Mouse (Mus musculus): ENCODE results near the gene Prpf31. TPM values are rescaled to one million over a fixed set of nuclear protein-coding genes. Genes with fewer than 3 reads are reported as not detected.

The Prpf31 gene
- polyA plus RNA-seq, 1 experiment from 2014 or later, result 79.4 TPM

DNA sequence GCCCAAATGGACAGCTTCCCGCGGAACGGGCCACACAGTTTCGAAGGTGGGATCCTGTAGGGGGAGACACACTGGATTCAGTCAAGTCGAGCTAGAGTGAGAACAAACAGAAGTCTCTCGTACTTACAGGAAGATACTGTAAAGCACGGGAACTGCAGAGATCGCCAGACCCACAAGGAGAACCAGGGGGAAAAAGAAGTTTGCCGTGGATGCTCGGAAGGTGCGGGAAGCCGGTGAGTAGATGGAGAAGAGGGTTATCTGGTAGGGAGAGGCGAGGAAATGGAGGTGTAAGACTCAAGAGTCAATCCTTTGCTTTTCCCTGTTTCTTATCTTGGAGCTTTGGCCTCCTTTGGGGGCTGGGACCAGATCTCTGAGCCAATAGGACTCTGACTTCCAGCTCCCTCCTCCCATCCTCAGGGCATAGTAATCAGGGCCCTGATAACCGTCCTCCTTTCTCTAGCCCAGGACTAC is 37.2 kb downstream of the Prpf31 start:
- Histone ChIP-seq H3K9ac (ENCODE audit: low read length) (0 out of 2 replicates have a peak overlapping the region, but pooled peaks have one; percentile 29), H3K27me3 (ENCODE audit: control insufficient read depth, insufficient read depth, low read length) (no peaks in the 10 kb centered on the region), H3K9me3 (replicated peaks; ENCODE audit: control insufficient read depth, low read length) (no peaks in the 10 kb centered on the region), H3K4me2 (ENCODE audit: low read depth, low read length) (no peak overlapping the region), H3K36me3 (ENCODE audit: control insufficient read depth, insufficient read depth, low read length) (peaks cover 7% of the 10 kb centered on the region; the same call in 1 of the 2 replicates), H3K4me3 (replicated peaks; ENCODE audit: low read length) (peak overlapping the region; percentile 13; the same call in 1 of the 2 replicates), H3K27ac (ENCODE audit: low read length) (no peak overlapping the region), H3K4me1 (ENCODE audit: control insufficient read depth, insufficient read depth, low read length) (peaks cover 15% of the 10 kb centered on the region)
- ATAC-seq (ENCODE audit: insufficient read depth, low FRiP score), result no peak
- 17% methylated on average over 14 of the region's 14 CpGs for WGBS

DNA sequence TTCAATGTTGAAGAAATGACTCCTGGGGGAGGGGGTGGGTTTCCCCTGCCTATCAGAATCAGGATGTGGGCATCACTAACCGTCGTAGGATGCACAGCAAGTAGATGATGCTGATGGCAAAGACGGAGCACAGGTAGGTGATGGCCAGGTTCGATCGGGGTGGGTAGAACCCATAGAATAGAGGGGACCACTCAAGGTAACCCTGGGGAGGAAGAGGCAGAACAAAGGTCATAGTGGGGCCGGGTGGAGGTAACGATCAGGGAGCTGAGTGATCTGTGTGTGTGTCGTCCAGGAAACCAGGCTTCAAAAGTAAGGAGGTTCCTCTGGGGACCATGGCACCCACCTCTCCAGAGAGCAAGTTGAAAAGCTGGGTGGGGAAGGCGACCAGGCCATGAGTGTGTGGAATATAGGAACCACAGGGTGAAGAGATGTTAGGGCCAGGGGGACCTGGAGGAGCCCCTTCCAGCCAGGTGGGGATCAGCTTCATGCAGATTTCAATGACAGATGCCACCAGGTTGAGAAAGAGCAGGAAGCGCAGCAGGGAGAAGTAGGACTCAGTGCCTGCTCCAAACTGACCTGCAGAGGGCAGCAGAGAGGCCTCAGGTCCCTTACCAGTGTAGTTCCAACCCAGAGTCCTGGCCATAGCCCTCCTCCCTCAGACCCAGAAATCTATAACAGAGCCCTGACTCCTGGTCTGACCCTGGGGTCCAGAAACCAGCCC is 44.9 kb downstream of the Prpf31 start:
- H3K36me3 ChIP-seq (ENCODE audit: control insufficient read depth, insufficient read depth, low read length), result no peaks in the 10 kb centered on the region
- no peak overlapping the region for H3K27ac ChIP-seq (ENCODE audit: low read length)
- peak; percentile 79 for ATAC-seq (ENCODE audit: insufficient read depth, low FRiP score)
- no peaks in the 10 kb centered on the region for H3K9me3 ChIP-seq (replicated peaks; ENCODE audit: control insufficient read depth, low read length)
- WGBS, result 75% methylated on average over 10 of the region's 10 CpGs
- H3K4me3 ChIP-seq (replicated peaks; ENCODE audit: low read length), result no peak overlapping the region
- H3K4me2 ChIP-seq (ENCODE audit: low read depth, low read length), result no peak overlapping the region
- H3K4me1 ChIP-seq (ENCODE audit: control insufficient read depth, insufficient read depth, low read length), result no peaks in the 10 kb centered on the region
- H3K27me3 ChIP-seq (ENCODE audit: control insufficient read depth, insufficient read depth, low read length), result no peaks in the 10 kb centered on the region
- H3K9ac ChIP-seq (ENCODE audit: low read length), result no peak overlapping the region

DNA sequence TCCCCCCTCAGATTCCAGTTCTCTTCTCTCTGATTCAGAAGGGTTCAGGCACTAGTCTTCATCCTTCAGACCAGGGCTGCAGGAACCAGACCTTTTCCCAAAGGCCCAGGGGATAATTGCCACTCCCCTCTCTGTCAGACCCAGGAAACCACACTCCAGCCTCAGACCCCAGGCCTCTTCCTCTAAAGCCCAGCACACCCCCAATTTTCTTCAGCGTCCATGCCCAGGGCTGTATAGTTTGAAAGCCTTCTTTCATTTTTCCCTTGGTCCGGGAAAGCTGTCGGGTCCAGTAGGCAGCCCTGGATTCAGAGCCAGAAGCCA is 45.4 kb downstream of the Prpf31 start:
- no peak overlapping the region for H3K27ac ChIP-seq (ENCODE audit: low read length)
- H3K4me2 ChIP-seq (ENCODE audit: low read depth, low read length), result no peak overlapping the region
- 76% methylated on average over 3 of the region's 3 CpGs for WGBS
- no peaks in the 10 kb centered on the region for H3K27me3 ChIP-seq (ENCODE audit: control insufficient read depth, insufficient read depth, low read length)
- ATAC-seq (ENCODE audit: insufficient read depth, low FRiP score), result no peak
- H3K4me3 ChIP-seq (replicated peaks; ENCODE audit: low read length), result no peak overlapping the region
- H3K9me3 ChIP-seq (replicated peaks; ENCODE audit: control insufficient read depth, low read length), result no peaks in the 10 kb centered on the region
- 0 out of 2 replicates have a peak, but pooled peaks cover 1% of the 10 kb centered on the region for H3K36me3 ChIP-seq (ENCODE audit: control insufficient read depth, insufficient read depth, low read length)
- no peaks in the 10 kb centered on the region for H3K4me1 ChIP-seq (ENCODE audit: control insufficient read depth, insufficient read depth, low read length)
- H3K9ac ChIP-seq (ENCODE audit: low read length), result no peak overlapping the region

DNA sequence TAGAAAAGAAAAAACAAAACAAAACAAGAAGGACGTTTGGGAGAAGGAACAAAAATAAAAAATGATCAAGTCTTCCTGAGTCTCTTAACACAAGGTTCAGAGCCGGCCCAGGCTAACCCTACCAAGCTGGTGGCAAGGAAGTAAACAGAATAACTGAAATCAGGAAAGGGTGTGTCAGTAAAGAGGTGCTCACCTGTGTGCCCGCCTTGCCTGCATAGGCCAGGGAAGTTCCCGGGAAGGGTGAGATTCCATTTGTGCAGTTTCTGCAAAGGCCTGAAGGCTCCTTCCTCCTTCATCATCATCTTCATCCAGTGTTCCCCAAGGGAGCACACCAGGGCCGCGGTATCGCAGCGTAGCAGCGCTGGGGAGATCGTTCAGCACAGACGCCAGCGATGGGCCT is 46.6 kb downstream of the Prpf31 start:
- Histone ChIP-seq H3K4me3 (replicated peaks; ENCODE audit: low read length) (peak overlapping the region; percentile 41), H3K27me3 (ENCODE audit: control insufficient read depth, insufficient read depth, low read length) (no peaks in the 10 kb centered on the region), H3K9ac (ENCODE audit: low read length) (peak overlapping the region; percentile 71), H3K9me3 (replicated peaks; ENCODE audit: control insufficient read depth, low read length) (no peaks in the 10 kb centered on the region), H3K4me1 (ENCODE audit: control insufficient read depth, insufficient read depth, low read length) (no peaks in the 10 kb centered on the region), H3K4me2 (ENCODE audit: low read depth, low read length) (peak overlapping the region; percentile 48), H3K36me3 (ENCODE audit: control insufficient read depth, insufficient read depth, low read length) (0 out of 2 replicates have a peak, but pooled peaks cover 5% of the 10 kb centered on the region), H3K27ac (ENCODE audit: low read length) (peak overlapping the region; percentile 45)
- peak; percentile 18; the same call in 1 of the 2 replicates for ATAC-seq (ENCODE audit: insufficient read depth, low FRiP score)
- 80% methylated on average over 12 of the region's 12 CpGs for WGBS

DNA sequence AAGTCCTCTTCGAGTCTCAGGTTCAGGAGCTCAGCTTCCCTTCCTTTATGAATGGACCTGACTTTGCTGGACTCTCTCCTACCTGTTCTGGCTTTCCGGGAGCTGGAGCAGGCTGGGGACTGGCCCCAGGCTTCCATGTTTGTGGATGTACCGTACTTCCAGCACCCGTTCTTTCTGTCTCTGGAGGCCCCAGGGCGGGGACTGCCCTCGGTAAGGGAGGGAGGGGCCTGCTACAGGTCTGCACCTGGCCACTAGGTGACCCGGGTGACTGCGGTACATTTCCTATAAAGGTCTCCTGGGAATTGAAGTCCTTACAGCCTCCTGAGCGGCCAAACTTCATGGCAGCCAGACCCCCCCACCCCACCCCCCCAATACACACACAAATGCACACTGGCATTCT is 47.6 kb downstream of the Prpf31 start, which contains the start of gene Tmc4:
Gene Tmc4, minus strand, starts transcription at position 212 of the 400 bp plus-strand sequence.
- Histone ChIP-seq H3K27ac (ENCODE audit: low read length) (peak within 1 kb of the TSS; percentile 45), H3K27me3 (ENCODE audit: control insufficient read depth, insufficient read depth, low read length) (no peaks in the 10 kb centered on the region), H3K4me3 (replicated peaks; ENCODE audit: low read length) (peak within 1 kb of the TSS; percentile 41), H3K36me3 (ENCODE audit: control insufficient read depth, insufficient read depth, low read length) (0 out of 2 replicates have a peak, but pooled peaks cover 5% of the 10 kb centered on the region), H3K4me2 (ENCODE audit: low read depth, low read length) (peak within 1 kb of the TSS; percentile 48), H3K9me3 (replicated peaks; ENCODE audit: control insufficient read depth, low read length) (no peaks in the 10 kb centered on the region), H3K9ac (ENCODE audit: low read length) (peak within 1 kb of the TSS; percentile 71), H3K4me1 (ENCODE audit: control insufficient read depth, insufficient read depth, low read length) (no peaks in the 10 kb centered on the region)
- peak; percentile 87; the same call in 1 of the 2 replicates for ATAC-seq (ENCODE audit: insufficient read depth, low FRiP score)
- WGBS, result 33% methylated on average over 9 of the region's 9 CpGs

DNA sequence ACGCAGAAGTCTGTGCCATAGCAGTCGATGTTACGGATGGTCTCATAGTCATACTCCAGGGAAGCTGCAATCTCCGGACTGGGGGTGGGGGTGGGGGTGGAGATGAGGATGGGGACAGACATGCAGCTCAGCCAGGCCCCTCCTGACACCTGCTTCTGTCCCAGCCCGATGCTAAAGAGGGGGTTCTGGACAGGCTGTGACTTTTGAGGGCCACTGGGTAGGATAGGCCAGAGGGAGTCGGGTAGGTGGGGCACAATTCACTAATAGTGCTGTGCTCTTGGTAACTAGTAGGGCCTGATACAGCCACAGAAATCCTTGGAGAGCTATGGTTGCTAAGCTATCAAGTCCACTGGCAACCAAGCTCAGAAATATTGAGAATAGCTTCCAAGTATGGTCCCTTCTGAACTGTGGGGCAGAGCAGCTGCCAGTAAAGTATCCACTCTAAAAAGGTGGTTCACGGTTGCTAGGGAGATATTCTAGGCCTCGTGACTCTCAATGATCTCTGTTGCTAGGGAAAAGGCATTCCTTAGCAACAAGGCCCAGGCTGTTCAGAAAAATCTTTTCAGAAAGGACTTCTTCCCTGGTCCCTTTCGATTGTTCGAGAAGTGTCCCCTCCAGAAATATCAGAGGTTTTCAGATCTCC is 54.2 kb downstream of the Prpf31 start:
- Histone ChIP-seq H3K4me1 (ENCODE audit: control insufficient read depth, insufficient read depth, low read length) (no peaks in the 10 kb centered on the region), H3K27me3 (ENCODE audit: control insufficient read depth, insufficient read depth, low read length) (no peaks in the 10 kb centered on the region), H3K4me2 (ENCODE audit: low read depth, low read length) (no peak overlapping the region), H3K9ac (ENCODE audit: low read length) (no peak overlapping the region), H3K27ac (ENCODE audit: low read length) (no peak overlapping the region), H3K4me3 (replicated peaks; ENCODE audit: low read length) (no peak overlapping the region), H3K36me3 (ENCODE audit: control insufficient read depth, insufficient read depth, low read length) (0 out of 2 replicates have a peak, but pooled peaks cover 11% of the 10 kb centered on the region), H3K9me3 (replicated peaks; ENCODE audit: control insufficient read depth, low read length) (no peaks in the 10 kb centered on the region)
- WGBS, result 85% methylated on average over 10 of the region's 10 CpGs
- ATAC-seq (ENCODE audit: insufficient read depth, low FRiP score), result no peak

DNA sequence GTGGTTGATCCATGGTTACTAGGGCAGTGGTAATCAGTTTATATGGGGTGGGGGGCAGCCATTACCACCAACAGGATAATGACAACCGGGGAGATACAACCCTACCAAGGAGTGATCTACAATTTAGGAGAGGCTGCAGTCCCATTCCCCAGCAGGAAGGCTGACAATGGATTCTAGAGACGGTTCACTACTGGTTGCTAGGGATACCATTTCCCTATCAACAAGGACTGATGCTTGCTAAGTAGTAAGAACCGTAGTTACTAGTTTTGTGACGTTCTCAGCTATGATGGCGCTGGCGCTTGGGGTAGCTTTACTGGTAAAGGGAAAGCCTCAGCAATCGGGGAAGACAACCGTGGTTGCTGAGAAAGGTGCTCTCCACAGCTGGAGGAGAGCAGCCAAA is 54.9 kb downstream of the Prpf31 start:
- Histone ChIP-seq H3K9ac (ENCODE audit: low read length) (no peak overlapping the region), H3K4me2 (ENCODE audit: low read depth, low read length) (no peak overlapping the region), H3K9me3 (replicated peaks; ENCODE audit: control insufficient read depth, low read length) (no peaks in the 10 kb centered on the region), H3K4me1 (ENCODE audit: control insufficient read depth, insufficient read depth, low read length) (no peaks in the 10 kb centered on the region), H3K27ac (ENCODE audit: low read length) (no peak overlapping the region), H3K27me3 (ENCODE audit: control insufficient read depth, insufficient read depth, low read length) (no peaks in the 10 kb centered on the region), H3K36me3 (ENCODE audit: control insufficient read depth, insufficient read depth, low read length) (0 out of 2 replicates have a peak, but pooled peaks cover 11% of the 10 kb centered on the region), H3K4me3 (replicated peaks; ENCODE audit: low read length) (no peak overlapping the region)
- ATAC-seq (ENCODE audit: insufficient read depth, low FRiP score), result no peak
- WGBS, result 94% methylated on average over 8 of the region's 8 CpGs

DNA sequence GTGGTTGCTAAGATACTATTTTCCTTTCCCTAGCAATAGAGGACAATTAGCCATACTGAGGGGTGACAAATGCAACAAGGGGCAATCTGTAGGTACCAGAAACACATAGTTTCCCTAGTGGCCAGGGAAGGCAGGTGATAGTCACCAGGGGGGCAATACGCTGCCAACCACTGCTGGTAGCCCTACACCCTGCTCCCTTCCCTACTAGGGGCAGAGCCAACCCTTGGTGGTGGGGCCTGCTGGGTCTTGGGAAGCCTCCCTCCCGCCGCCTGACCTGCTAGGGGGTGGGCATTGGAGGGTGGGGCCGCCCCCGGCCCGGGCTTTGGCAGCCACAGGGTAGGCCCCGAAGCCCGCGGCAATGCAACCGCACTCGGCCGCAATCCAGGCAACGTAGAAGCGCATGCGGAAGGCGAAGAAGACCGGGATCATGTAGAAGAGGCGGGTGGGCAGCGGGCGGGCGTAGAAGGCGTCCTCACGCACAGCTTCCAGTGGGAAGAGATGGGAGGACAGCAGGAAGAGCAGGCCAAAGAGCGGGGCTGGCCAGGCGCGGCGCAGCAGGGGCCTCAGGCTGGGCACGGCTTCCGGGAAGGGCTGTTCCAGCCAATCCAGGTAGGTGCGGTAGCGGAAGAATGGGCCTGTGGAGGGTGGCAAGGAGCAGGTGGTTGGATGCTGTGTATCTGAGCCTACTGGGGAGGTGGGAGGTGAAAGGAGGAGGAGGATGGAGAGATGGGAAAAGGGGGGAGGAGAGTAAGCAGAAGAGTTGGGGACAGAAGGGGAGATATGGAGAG is 55.8 kb downstream of the Prpf31 start:
- Histone ChIP-seq H3K27ac (ENCODE audit: low read length) (no peak overlapping the region), H3K36me3 (ENCODE audit: control insufficient read depth, insufficient read depth, low read length) (0 out of 2 replicates have a peak, but pooled peaks cover 5% of the 10 kb centered on the region), H3K4me3 (replicated peaks; ENCODE audit: low read length) (no peak overlapping the region), H3K9me3 (replicated peaks; ENCODE audit: control insufficient read depth, low read length) (no peaks in the 10 kb centered on the region), H3K4me1 (ENCODE audit: control insufficient read depth, insufficient read depth, low read length) (no peaks in the 10 kb centered on the region), H3K4me2 (ENCODE audit: low read depth, low read length) (no peak overlapping the region), H3K27me3 (ENCODE audit: control insufficient read depth, insufficient read depth, low read length) (no peaks in the 10 kb centered on the region), H3K9ac (ENCODE audit: low read length) (no peak overlapping the region)
- 84% methylated on average over 31 of the region's 31 CpGs for WGBS
- no peak for ATAC-seq (ENCODE audit: insufficient read depth, low FRiP score)

Measured in stomach, embryonic 16.5 days (tissue).